Mouse (Mus musculus) stomach, embryonic 16.5 days (tissue): ENCODE results near the gene Susd6. TPM values are rescaled to one million over a fixed set of nuclear protein-coding genes. Genes with fewer than 3 reads are reported as not detected.

Experiments used
- ATAC-seq: fragments of 200-750 bp; cut with Nextera tagmentation; 2 replicates; pipeline ENCODE4 v1.8.0; 2017; ENCODE audit warnings: moderate number of reproducible peaks, moderate TSS enrichment; ENCODE audit not compliant: insufficient read depth, low FRiP score
- H3K27ac ChIP-seq: fragments of 300-500 bp; sonication (generic); 2 replicates; pipeline ENCODE4 v1.5.1; 2014; ENCODE audit warnings: low read length
- H3K27me3 ChIP-seq: fragments of 300-500 bp; sonication (generic); 2 replicates; pipeline ENCODE4 v1.6.1; 2014; ENCODE audit warnings: low read length, control low read depth, mixed read lengths; ENCODE audit not compliant: control insufficient read depth, insufficient read depth
- H3K36me3 ChIP-seq: fragments of 300-500 bp; sonication (generic); 2 replicates; pipeline ENCODE4 v1.6.1; 2014; ENCODE audit warnings: low read length; ENCODE audit not compliant: control insufficient read depth, insufficient read depth
- H3K4me1 ChIP-seq: fragments of 300-500 bp; sonication (generic); 2 replicates; pipeline ENCODE4 v1.6.1; 2014; ENCODE audit warnings: low read length, control low read depth, mixed read lengths; ENCODE audit not compliant: control insufficient read depth, insufficient read depth
- H3K4me2 ChIP-seq: fragments of 300-500 bp; sonication (generic); 2 replicates; pipeline ENCODE4 v1.6.1; 2014; ENCODE audit warnings: low read depth, low read length, mixed read lengths
- H3K4me3 ChIP-seq: fragments of 300-500 bp; sonication (generic); replicated peaks from 2 replicates; pipeline ENCODE4 v1.5.1; 2014; ENCODE audit warnings: mild to moderate bottlenecking, low read length
- H3K9ac ChIP-seq: fragments of 300-500 bp; sonication (generic); 2 replicates; pipeline ENCODE4 v1.6.1; 2014; ENCODE audit warnings: low read length
- H3K9me3 ChIP-seq: fragments of 300-500 bp; sonication (generic); replicated peaks from 2 replicates; pipeline ENCODE4 v1.6.1; 2016; ENCODE audit warnings: low read length, control low read depth; ENCODE audit not compliant: control insufficient read depth
- WGBS: fragments of 180-500 bp; shearing (Covaris S2); extraction: QIAGEN DNeasy Blood & Tissue Kit; methylation state at CpG from one replicate; pipeline ENCODE4 v1.1.7; 2014; 5-methylcytosine and 5-hydroxymethylcytosine counted together
- polyA plus RNA-seq: library from polyadenylated mRNA; unstranded; fragments of >200 nt; fragmentation: Nextera tagmentation; extraction: Ambion mirVana; gene quantifications from 2 replicates; pipeline ENCODE4 v1.2.1, GENCODE M21; 2015

The Susd6 gene
- polyA plus RNA-seq, 1 experiment from 2014 or later: 17.6 TPM

DNA sequence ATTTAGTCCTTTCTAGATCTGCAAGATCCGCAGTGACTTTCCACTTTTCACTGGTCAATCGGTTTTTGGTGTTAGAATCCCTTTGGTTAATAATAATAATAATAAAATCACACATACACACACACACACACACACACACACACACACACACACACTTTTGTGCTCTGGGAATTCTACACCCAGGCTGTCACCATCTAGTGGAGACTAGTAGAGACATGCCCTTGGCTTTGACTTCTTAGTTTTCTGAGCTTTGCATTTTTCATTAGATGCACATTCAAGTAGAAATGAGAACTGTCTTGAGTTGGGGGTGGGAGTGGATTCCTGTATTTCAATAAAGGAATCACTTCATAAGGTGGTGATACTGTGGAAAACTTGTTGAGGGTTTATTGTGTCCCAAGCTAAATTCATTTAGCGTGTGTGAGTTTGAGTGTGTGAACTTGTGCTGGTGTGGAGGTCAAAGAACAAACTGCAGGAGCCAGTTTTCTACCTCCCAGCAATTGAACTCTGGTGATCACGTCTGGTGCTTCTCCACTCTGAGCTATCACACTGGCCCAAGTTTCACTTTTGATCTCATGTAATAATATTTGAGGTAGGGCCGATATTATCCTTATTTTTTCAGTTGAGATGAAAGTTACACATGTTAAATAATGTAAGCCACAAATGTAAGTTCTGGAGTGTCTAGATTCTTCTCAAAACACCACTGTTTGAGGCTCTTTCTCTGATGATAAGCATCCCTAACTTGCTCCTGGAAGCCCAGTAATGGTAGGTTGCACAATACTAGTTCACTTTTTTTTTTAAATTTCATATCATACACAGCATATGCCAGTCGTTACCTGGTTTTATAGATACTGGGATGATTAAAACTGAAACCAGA lies 1.5 kb downstream of the Susd6 start:
- H3K4me3 ChIP-seq: peak overlapping the region; percentile 92
- H3K9me3 ChIP-seq: no peaks in the 10 kb centered on the region
- no peak for ATAC-seq
- WGBS: 37% methylated on average over 6 of the region's 6 CpGs
- no peaks in the 10 kb centered on the region for H3K36me3 ChIP-seq
- H3K27me3 ChIP-seq: no peaks in the 10 kb centered on the region
- peak overlapping the region; percentile 95 for H3K27ac ChIP-seq
- H3K9ac ChIP-seq: peak overlapping the region; percentile 96
- peaks cover 18% of the 10 kb centered on the region for H3K4me1 ChIP-seq
- H3K4me2 ChIP-seq: peak overlapping the region; percentile 81

DNA sequence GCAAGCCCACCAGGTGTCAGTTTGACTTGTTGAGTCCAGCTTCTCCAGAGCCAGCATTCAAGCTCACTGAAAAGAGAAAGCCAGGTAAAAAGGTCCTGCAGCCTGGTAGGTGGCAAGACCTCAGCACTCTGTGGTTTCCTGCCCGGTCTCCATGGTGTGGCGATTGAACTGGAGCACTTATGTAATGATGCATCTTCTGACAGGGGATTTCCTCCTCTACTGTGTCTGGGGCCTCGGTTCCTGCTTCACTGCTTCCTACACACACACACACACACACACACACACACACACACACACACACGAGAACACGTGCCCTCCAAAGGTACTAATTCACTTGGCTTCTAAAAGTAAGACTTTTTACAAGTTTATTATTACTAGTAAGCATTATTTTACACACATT lies 2.6 kb downstream of the Susd6 start:
- Histone ChIP-seq H3K4me3 (no peak overlapping the region), H3K9ac (no peak overlapping the region), H3K4me1 (peaks cover 18% of the 10 kb centered on the region), H3K9me3 (no peaks in the 10 kb centered on the region), H3K36me3 (no peaks in the 10 kb centered on the region), H3K27ac (no peak overlapping the region), H3K27me3 (no peaks in the 10 kb centered on the region), H3K4me2 (peak overlapping the region; percentile 81; the same call in 1 of the 2 replicates)
- 49% methylated on average over 5 of the region's 5 CpGs for WGBS
- ATAC-seq: no peak

DNA sequence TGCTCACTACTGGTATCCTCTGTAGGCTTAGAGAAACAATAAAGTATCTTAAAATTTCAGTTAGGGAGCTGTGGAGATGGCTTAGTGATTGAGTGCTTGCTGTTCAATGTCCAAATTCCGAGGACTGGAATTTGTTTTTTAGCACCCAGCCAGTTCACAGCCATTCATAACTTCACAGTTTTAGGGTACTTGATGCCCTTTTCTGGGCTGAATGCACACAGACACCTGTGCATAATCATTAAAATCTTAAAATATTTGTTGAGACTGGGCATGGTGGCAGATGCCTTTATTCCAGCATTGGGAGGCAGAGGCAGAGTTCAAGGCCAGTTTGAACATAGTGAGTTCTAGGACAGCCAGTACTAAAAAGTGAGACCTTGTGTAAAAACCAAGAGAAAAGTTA lies 3.2 kb downstream of the Susd6 start:
- Histone ChIP-seq H3K27ac (no peak overlapping the region), H3K9ac (no peak overlapping the region), H3K4me1 (peaks cover 22% of the 10 kb centered on the region), H3K9me3 (no peaks in the 10 kb centered on the region), H3K36me3 (no peaks in the 10 kb centered on the region), H3K27me3 (no peaks in the 10 kb centered on the region), H3K4me3 (no peak overlapping the region), H3K4me2 (no peak overlapping the region)
- WGBS: 73% methylated on average over 1 of the region's 1 CpGs
- ATAC-seq: no peak

DNA sequence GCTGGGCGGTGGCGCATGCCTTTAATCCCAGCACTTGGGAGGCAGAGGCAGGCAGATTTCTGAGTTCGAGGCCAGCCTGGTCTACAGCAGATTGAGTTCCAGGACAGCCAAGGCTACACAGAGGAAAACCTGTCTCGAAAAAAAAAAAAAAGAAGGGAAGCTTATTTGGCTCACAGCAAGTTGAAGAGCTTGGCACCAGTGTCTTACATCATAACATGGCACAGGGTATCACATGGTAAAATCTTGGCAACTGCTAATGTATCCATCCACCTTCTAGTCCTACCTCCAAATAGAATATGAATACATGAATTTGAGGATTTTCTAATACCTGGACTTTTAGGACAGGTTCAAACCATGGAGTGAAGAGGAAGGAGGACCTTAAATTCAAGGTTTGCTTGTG lies 4.2 kb downstream of the Susd6 start:
- no peak for ATAC-seq
- 92% methylated on average over 4 of the region's 4 CpGs for WGBS
- no peaks in the 10 kb centered on the region for H3K9me3 ChIP-seq
- H3K4me3 ChIP-seq: no peak overlapping the region
- H3K27me3 ChIP-seq: no peaks in the 10 kb centered on the region
- H3K4me2 ChIP-seq: no peak overlapping the region
- peaks cover 23% of the 10 kb centered on the region for H3K4me1 ChIP-seq
- H3K27ac ChIP-seq: no peak overlapping the region
- no peak overlapping the region for H3K9ac ChIP-seq
- no peaks in the 10 kb centered on the region for H3K36me3 ChIP-seq

DNA sequence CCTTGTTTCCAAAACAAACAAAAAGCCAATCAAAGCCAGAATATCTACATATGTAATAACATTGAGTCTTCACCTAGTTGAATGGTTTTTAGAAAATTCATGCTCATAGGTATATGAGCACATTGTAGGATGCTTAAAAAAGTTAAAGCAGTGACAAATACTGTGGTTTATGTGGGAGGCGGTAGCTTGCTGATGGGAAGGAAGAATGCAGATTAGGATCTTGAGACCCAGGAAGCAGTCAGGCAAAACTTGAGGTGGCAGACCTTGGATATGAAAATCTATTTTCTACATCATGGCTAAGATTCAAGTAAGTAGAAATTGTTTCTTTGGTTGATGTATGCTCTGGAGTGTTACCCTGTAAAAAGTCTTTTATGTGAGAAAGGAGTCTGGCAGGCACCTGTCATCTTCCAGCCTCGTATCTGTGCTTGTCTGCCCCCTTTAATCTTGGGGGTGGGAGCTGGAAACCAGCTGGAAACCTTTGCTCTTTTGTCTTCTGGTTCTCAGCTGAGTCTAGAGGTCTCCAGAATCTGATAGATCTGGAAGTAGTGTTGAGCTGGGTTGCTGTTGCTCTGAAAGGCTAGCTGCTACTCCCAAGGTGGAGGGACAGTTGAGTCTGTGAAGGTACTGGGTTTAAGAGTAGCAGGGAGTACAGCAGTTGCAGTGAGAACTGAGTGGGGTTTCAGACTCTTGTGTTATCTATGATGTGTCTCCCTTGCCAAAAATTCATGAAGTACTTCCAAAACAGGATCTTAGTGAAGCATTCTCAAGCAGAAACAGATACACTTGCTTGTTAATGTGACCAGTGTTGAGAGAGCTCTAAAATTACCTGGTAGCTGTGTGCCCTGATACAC lies 4.8 kb downstream of the Susd6 start:
- whole genome bisulfite sequencing: 60% methylated on average over 2 of the region's 2 CpGs
- no peak for ATAC-seq
- Histone ChIP-seq H3K9me3 (no peaks in the 10 kb centered on the region), H3K27me3 (no peaks in the 10 kb centered on the region), H3K27ac (no peak overlapping the region), H3K9ac (no peak overlapping the region), H3K4me2 (no peak overlapping the region), H3K4me3 (no peak overlapping the region), H3K36me3 (no peaks in the 10 kb centered on the region), H3K4me1 (peaks cover 23% of the 10 kb centered on the region)

DNA sequence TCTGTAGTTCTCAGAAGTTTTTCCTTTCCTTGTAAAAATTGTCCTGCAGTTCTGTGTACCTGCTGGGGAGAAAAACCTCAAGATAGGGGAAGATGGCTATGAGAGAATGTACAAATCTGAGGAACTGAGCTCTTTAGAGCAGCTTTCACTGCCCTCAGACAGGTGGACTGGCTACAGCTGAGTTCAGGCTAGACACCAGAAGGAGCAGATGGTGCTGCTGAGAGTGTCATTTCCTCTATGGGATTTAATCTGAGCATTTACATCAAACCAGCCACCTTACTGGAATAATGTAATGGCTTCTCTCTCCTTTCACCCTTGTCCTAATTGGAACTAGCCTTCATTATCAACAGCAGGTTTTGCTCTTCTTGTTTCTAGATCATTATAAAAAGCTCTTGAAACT lies 8.0 kb downstream of the Susd6 start:
- peaks cover 8% of the 10 kb centered on the region for H3K4me1 ChIP-seq
- H3K36me3 ChIP-seq: no peaks in the 10 kb centered on the region; the same call in 1 of the 2 replicates
- no peak overlapping the region for H3K4me2 ChIP-seq
- ATAC-seq: no peak
- H3K27me3 ChIP-seq: no peaks in the 10 kb centered on the region
- no peak overlapping the region for H3K27ac ChIP-seq
- H3K9ac ChIP-seq: no peak overlapping the region
- H3K9me3 ChIP-seq: no peaks in the 10 kb centered on the region
- no peak overlapping the region for H3K4me3 ChIP-seq

DNA sequence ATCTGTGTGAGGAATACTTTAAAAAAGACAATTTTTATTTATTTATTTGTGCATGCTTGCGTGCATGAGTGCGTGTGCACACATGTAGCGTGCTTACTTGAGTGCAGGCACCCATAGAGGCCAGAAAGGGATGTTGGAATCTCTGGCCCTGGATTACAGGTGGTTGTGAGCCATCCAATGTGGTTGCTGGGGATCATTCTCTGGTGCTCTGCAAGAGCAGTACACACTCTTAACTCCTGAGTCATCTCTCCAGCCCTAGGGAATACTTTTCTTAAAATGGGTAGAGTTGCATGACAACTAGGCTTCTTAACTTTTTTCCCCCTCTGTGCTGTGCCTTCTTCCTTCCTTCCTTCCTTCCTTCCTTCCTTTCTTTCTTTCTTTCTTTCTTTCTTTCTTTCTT lies 9.8 kb downstream of the Susd6 start:
- Histone ChIP-seq H3K27me3 (no peaks in the 10 kb centered on the region), H3K27ac (no peak overlapping the region), H3K4me1 (peaks cover 15% of the 10 kb centered on the region), H3K4me2 (no peak overlapping the region), H3K9me3 (no peaks in the 10 kb centered on the region), H3K9ac (no peak overlapping the region), H3K36me3 (no peaks in the 10 kb centered on the region; the same call in 1 of the 2 replicates), H3K4me3 (no peak overlapping the region)
- ATAC-seq: no peak
- 96% methylated on average over 3 of the region's 3 CpGs for WGBS

DNA sequence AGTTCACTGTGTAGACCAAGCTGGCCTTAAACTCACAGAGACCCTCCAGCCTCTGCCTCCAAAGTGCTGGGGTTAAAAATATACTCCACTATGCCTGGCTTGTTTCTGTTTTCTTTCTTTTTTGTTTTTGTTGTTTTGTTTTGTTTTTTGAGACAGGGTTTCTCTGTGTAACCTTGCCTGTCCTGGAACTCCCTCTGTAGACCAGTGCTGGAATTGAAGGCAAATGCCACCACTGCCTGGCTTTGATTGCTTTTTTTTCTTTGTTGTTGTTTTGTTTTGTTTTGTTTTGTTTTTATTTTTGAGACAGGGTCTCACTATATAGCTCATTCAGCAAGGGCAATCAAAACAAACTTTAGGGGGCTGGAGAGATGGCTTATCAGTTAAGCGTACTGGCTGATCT lies 11.1 kb downstream of the Susd6 start:
- Histone ChIP-seq H3K9ac (no peak overlapping the region), H3K36me3 (no peaks in the 10 kb centered on the region; the same call in 1 of the 2 replicates), H3K27ac (no peak overlapping the region), H3K4me2 (no peak overlapping the region), H3K9me3 (no peaks in the 10 kb centered on the region), H3K4me3 (no peak overlapping the region), H3K27me3 (no peaks in the 10 kb centered on the region), H3K4me1 (peaks cover 12% of the 10 kb centered on the region)
- no peak for ATAC-seq
- 94% methylated on average over 1 of the region's 1 CpGs for WGBS

DNA sequence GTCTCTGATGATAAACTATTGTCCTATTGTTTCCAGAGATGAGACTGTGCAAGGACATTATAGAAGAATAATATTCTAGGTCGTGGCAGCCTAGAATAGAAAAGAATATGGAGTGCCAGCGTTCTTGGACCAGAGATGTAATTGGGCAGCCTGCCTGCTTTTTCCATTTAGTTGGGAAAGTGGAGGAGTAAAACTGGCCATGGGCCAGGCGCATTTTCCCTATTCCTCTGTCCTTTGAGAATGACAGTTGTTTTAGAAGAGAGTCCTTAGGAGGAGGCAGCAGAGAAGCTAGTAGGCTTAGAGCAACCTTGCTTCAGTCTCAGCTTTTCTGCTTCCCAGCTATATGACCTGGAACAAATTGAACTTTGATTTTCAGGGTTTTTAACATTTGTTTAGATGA lies 13.6 kb downstream of the Susd6 start:
- H3K9me3 ChIP-seq: no peaks in the 10 kb centered on the region
- WGBS: 48% methylated on average over 3 of the region's 3 CpGs
- no peak for ATAC-seq
- no peak overlapping the region for H3K4me3 ChIP-seq
- no peak overlapping the region for H3K4me2 ChIP-seq
- no peak overlapping the region for H3K27ac ChIP-seq
- no peak overlapping the region for H3K9ac ChIP-seq
- H3K27me3 ChIP-seq: no peaks in the 10 kb centered on the region
- H3K36me3 ChIP-seq: no peaks in the 10 kb centered on the region; the same call in 1 of the 2 replicates
- H3K4me1 ChIP-seq: peaks cover 7% of the 10 kb centered on the region
